ENCODE assay signal across 13 mouse cellular contexts in the genomic region with DNA sequence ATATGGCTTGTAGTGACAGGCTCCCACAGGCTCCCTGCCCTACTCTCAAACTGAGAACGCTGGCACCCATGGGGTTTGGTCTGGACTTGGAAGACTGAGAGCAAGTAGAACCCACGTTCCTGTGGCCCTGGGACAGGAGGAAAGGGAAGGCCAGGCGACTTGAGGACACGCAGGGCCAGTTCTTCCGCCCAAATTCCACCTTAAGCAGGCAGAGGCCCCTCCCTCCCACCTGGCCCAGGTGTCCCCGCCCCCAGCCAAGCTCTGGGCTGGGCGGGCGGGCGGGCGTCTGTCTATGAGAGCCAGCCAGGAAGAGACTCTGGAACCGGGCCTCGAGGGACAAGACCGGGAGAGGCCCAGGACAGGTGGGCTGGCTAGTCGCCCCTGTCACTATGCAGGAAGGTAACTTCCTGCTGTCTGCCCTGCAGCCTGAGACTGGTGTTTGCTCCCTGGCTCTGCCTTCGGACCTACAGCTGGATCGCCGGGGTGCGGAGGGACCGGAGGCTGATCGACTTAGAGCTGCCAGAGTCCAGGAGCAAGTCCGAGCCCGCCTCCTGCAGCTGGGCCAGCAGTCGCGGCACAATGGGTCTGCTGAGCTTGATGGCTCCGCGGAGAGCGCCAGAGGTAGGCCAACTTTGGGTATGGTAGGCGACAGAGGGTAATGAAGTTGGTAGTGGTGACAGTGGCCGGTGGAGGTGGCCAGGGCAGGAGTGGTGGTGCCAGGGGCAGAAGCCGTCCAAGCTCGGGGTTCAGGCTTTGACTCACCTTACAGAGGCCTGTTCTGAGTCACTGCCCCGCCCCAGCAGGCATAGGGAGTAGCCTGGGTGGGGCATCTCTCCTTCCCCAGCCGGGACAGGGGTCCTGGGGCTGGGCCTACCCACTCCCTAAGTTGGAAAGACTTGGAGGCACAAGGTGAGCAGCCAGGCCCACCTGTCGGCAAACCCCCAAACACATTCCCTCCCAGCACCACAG. TPM values are rescaled to one million over a fixed set of nuclear protein-coding genes. Genes with fewer than 3 reads are reported as not detected.
A peak's percentile ranks its signal among the peaks of the same experiment; 100 is the strongest.
DNase-seq lines count a peak whose midpoint lies in the region; ATAC-seq and TF ChIP-seq lines count a peak whose summit lies in the region.
"Had no signal": no experiment of that assay in that cellular context is flagged by ENCODE, and none has a peak within 500 bp of the region (broad histone marks: within the 10 kb centered on the region; RNA-seq: fewer than 3 reads in every experiment).

No protein-coding gene starts in this region.

- no peak for DNase-seq in heart, postnatal 10 days
- DNase-seq in T-cell, adult 2 months (ENCODE audit: low spot score), result no peak
- DNase-seq in layer of hippocampus, postnatal 10 days (ENCODE audit: low spot score in 2 of 2), result no peak
- DNase-seq: cerebellum, adult 9-11 months; gastrocnemius, postnatal 10 days; layer of hippocampus, adult 9-11 months; thymus, postnatal 25 days had no signal

- H3K4me3 ChIP-seq in heart, embryonic 15.5 days, result peak overlapping the region; percentile 27; the same call in 1 of the 2 replicates
- H3K4me3 ChIP-seq in intestine, postnatal 0 days (ENCODE audit: low read depth, low read length), result peak overlapping the region; percentile 49
- H3K4me3 ChIP-seq in limb, embryonic 15.5 days, result peak overlapping the region; percentile 35
- peak overlapping the region; percentile 51 for H3K4me3 ChIP-seq in stomach, embryonic 16.5 days (replicated peaks; ENCODE audit: low read length)
- no peak overlapping the region for H3K4me3 ChIP-seq in hindbrain, embryonic 13.5 days

- WGBS in heart, embryonic 15.5 days, result 27% methylated on average over 34 of the region's 34 CpGs
- WGBS in intestine, postnatal 0 days, result 18% methylated on average over 32 of the region's 34 CpGs
- WGBS in limb, embryonic 15.5 days, result 26% methylated on average over 32 of the region's 34 CpGs
- 25% methylated on average over 34 of the region's 34 CpGs for WGBS in stomach, embryonic 16.5 days
- WGBS in hindbrain, embryonic 13.5 days, result 32% methylated on average over 34 of the region's 34 CpGs

- H3K4me1 ChIP-seq in heart, embryonic 15.5 days (replicated peaks), result no peaks in the 10 kb centered on the region
- no peaks in the 10 kb centered on the region for H3K4me1 ChIP-seq in intestine, postnatal 0 days (replicated peaks; ENCODE audit: control insufficient read depth, insufficient read depth, low read length)
- peaks cover 9% of the 10 kb centered on the region; the same call in 1 of the 2 replicates for H3K4me1 ChIP-seq in limb, embryonic 15.5 days
- H3K4me1 ChIP-seq in stomach, embryonic 16.5 days (ENCODE audit: control insufficient read depth, insufficient read depth, low read length), result no peaks in the 10 kb centered on the region
- H3K4me1 ChIP-seq in hindbrain, embryonic 13.5 days (replicated peaks), result no peaks in the 10 kb centered on the region

- H3K27me3 ChIP-seq in heart, embryonic 15.5 days, result peaks cover 54% of the 10 kb centered on the region
- no peaks in the 10 kb centered on the region for H3K27me3 ChIP-seq in intestine, postnatal 0 days (replicated peaks; ENCODE audit: control insufficient read depth, insufficient read depth, low read length)
- H3K27me3 ChIP-seq in limb, embryonic 15.5 days, result peaks cover 7% of the 10 kb centered on the region; the same call in 1 of the 2 replicates
- H3K27me3 ChIP-seq in stomach, embryonic 16.5 days (ENCODE audit: control insufficient read depth, insufficient read depth, low read length), result no peaks in the 10 kb centered on the region
- peaks cover 19% of the 10 kb centered on the region for H3K27me3 ChIP-seq in hindbrain, embryonic 13.5 days

- no peak for TF ChIP-seq CTCF in intestine, postnatal 0 days (IDR thresholded peaks at IDR 0.05; ENCODE audit: low read depth)

- H3K36me3 ChIP-seq in heart, embryonic 15.5 days, result no peaks in the 10 kb centered on the region
- peaks cover 19% of the 10 kb centered on the region; the same call in 1 of the 2 replicates for H3K36me3 ChIP-seq in intestine, postnatal 0 days (ENCODE audit: control insufficient read depth, insufficient read depth)
- 0 out of 2 replicates have a peak, but pooled peaks cover 6% of the 10 kb centered on the region for H3K36me3 ChIP-seq in limb, embryonic 15.5 days
- 0 out of 2 replicates have a peak, but pooled peaks cover 4% of the 10 kb centered on the region for H3K36me3 ChIP-seq in stomach, embryonic 16.5 days (ENCODE audit: control insufficient read depth, insufficient read depth, low read length)
- H3K36me3 ChIP-seq in hindbrain, embryonic 13.5 days, result no peaks in the 10 kb centered on the region

- H3K9me3 ChIP-seq in heart, embryonic 15.5 days (replicated peaks), result no peaks in the 10 kb centered on the region
- no peaks in the 10 kb centered on the region for H3K9me3 ChIP-seq in intestine, postnatal 0 days (ENCODE audit: control insufficient read depth)
- H3K9me3 ChIP-seq in limb, embryonic 15.5 days, result no peaks in the 10 kb centered on the region
- H3K9me3 ChIP-seq in stomach, embryonic 16.5 days (replicated peaks; ENCODE audit: control insufficient read depth, low read length), result no peaks in the 10 kb centered on the region
- H3K9me3 ChIP-seq in hindbrain, embryonic 13.5 days, result no peaks in the 10 kb centered on the region

- intact Hi-C loops in heart, postnatal 10 days (cut with DNase I), result no loop called here

- no peak overlapping the region for H3K4me2 ChIP-seq in heart, embryonic 15.5 days
- H3K4me2 ChIP-seq in intestine, postnatal 0 days (replicated peaks; ENCODE audit: low read depth), result peak overlapping the region; percentile 68
- peak overlapping the region; percentile 27 for H3K4me2 ChIP-seq in limb, embryonic 15.5 days
- peak overlapping the region; percentile 50 for H3K4me2 ChIP-seq in stomach, embryonic 16.5 days (ENCODE audit: low read depth, low read length)
- H3K4me2 ChIP-seq in hindbrain, embryonic 13.5 days, result no peak overlapping the region
- H3K4me2 ChIP-seq: midbrain, embryonic 11.5 days had no signal

- no peak overlapping the region for H3K9ac ChIP-seq in heart, embryonic 15.5 days
- H3K9ac ChIP-seq in intestine, postnatal 0 days (ENCODE audit: low read depth, low read length), result peak overlapping the region; percentile 68
- H3K9ac ChIP-seq in limb, embryonic 15.5 days, result peak overlapping the region; percentile 35
- peak overlapping the region; percentile 78 for H3K9ac ChIP-seq in stomach, embryonic 16.5 days (ENCODE audit: low read length)
- H3K9ac ChIP-seq in hindbrain, embryonic 13.5 days, result no peak overlapping the region

- no peak overlapping the region for H3K27ac ChIP-seq in heart, embryonic 15.5 days
- peak overlapping the region; percentile 90 for H3K27ac ChIP-seq in intestine, postnatal 0 days (ENCODE audit: low read depth, low read length)
- peak overlapping the region; percentile 66 for H3K27ac ChIP-seq in limb, embryonic 15.5 days
- peak overlapping the region; percentile 91 for H3K27ac ChIP-seq in stomach, embryonic 16.5 days (ENCODE audit: low read length)
- H3K27ac ChIP-seq in hindbrain, embryonic 13.5 days, result no peak overlapping the region

- ATAC-seq in heart, embryonic 15.5 days (replicated peaks; ENCODE audit: insufficient number of reproducible peaks, insufficient read depth, low FRiP score, low read depth), result no peak
- peak; percentile 91 for ATAC-seq in intestine, postnatal 0 days
- ATAC-seq in limb, embryonic 15.5 days (ENCODE audit: insufficient number of reproducible peaks, low FRiP score, low TSS enrichment, low read depth), result no peak
- ATAC-seq in stomach, embryonic 16.5 days (ENCODE audit: insufficient read depth, low FRiP score), result peak; percentile 82
- ATAC-seq in hindbrain, embryonic 13.5 days (ENCODE audit: low FRiP score), result no peak

RNA-seq across cellular contexts. Expression of a gene that starts 1.7 kb away (rescaled TPM):
- 0.97 and 5.9 TPM in 2 replicates for polyA plus RNA-seq in heart, embryonic 15.5 days (2015; fragmentation: Nextera tagmentation; extraction: Ambion mirVana)
- total RNA-seq in heart, postnatal 10 days (2021), result under 1 TPM in 1 of 2 experiments, not detected in 1; 0.24 TPM
- polyA plus RNA-seq in intestine, postnatal 0 days (2015; fragmentation: Nextera tagmentation; extraction: Ambion mirVana), result 35.3 and 38.6 TPM in 2 replicates
- polyA plus RNA-seq in limb, embryonic 15.5 days (2015; fragmentation: Nextera tagmentation; extraction: Ambion mirVana), result 150 and 151 TPM in 2 replicates
- 74.2 and 103 TPM in 2 replicates for polyA plus RNA-seq in stomach, embryonic 16.5 days (2015; fragmentation: Nextera tagmentation; extraction: Ambion mirVana)
- polyA plus RNA-seq in hindbrain, embryonic 13.5 days (2015; fragmentation: Nextera tagmentation; extraction: Ambion mirVana), result 0.27 and 0.32 TPM in 2 replicates
- not detected for total RNA-seq in layer of hippocampus, postnatal 10 days (2021)
- total RNA-seq: gastrocnemius, postnatal 10 days had no signal

RNA-seq across cellular contexts. Expression of a gene that starts 18.9 kb away (rescaled TPM):
- polyA plus RNA-seq in heart, embryonic 15.5 days (2015; fragmentation: Nextera tagmentation; extraction: Ambion mirVana), result 1.0 and 2.0 TPM in 2 replicates
- under 1 TPM in 1 of 2 experiments, not detected in 1; 0.22 TPM for total RNA-seq in heart, postnatal 10 days (2021)
- polyA plus RNA-seq in intestine, postnatal 0 days (2015; fragmentation: Nextera tagmentation; extraction: Ambion mirVana), result 1.9 and 2.9 TPM in 2 replicates
- polyA plus RNA-seq in limb, embryonic 15.5 days (2015; fragmentation: Nextera tagmentation; extraction: Ambion mirVana), result 9.9 and 12.1 TPM in 2 replicates
- polyA plus RNA-seq in stomach, embryonic 16.5 days (2015; fragmentation: Nextera tagmentation; extraction: Ambion mirVana), result 4.9 and 5.1 TPM in 2 replicates
- 44.8 and 47.2 TPM in 2 replicates for polyA plus RNA-seq in hindbrain, embryonic 13.5 days (2015; fragmentation: Nextera tagmentation; extraction: Ambion mirVana)
- 100 to 1,000 TPM; 103 to 123 TPM for total RNA-seq in layer of hippocampus, postnatal 10 days (2021)

RNA-seq across cellular contexts. Expression of a gene that starts 20.6 kb away (rescaled TPM):
- 3.6 and 5.6 TPM in 2 replicates for polyA plus RNA-seq in heart, embryonic 15.5 days (2015; fragmentation: Nextera tagmentation; extraction: Ambion mirVana)
- total RNA-seq in heart, postnatal 10 days (2021), result 1 to 10 TPM; 6.7 to 8.2 TPM
- polyA plus RNA-seq in intestine, postnatal 0 days (2015; fragmentation: Nextera tagmentation; extraction: Ambion mirVana), result 42.1 and 43.2 TPM in 2 replicates
- polyA plus RNA-seq in limb, embryonic 15.5 days (2015; fragmentation: Nextera tagmentation; extraction: Ambion mirVana), result 3.3 and 3.8 TPM in 2 replicates
- 14.1 and 14.7 TPM in 2 replicates for polyA plus RNA-seq in stomach, embryonic 16.5 days (2015; fragmentation: Nextera tagmentation; extraction: Ambion mirVana)
- polyA plus RNA-seq in hindbrain, embryonic 13.5 days (2015; fragmentation: Nextera tagmentation; extraction: Ambion mirVana), result 1.7 and 2.9 TPM in 2 replicates
- 1 to 10 TPM; 2.1 to 2.5 TPM for total RNA-seq in layer of hippocampus, postnatal 10 days (2021)

RNA-seq across cellular contexts. Expression of a gene that starts 37.8 kb away (rescaled TPM):
- 0.16 and 0.82 TPM in 2 replicates for polyA plus RNA-seq in heart, embryonic 15.5 days (2015; fragmentation: Nextera tagmentation; extraction: Ambion mirVana)
- total RNA-seq in heart, postnatal 10 days (2021), result under 1 TPM; 0.10 to 0.14 TPM
- polyA plus RNA-seq in intestine, postnatal 0 days (2015; fragmentation: Nextera tagmentation; extraction: Ambion mirVana), result 46.8 and 50.1 TPM in 2 replicates
- polyA plus RNA-seq in limb, embryonic 15.5 days (2015; fragmentation: Nextera tagmentation; extraction: Ambion mirVana), result 23.4 and 24.1 TPM in 2 replicates
- polyA plus RNA-seq in stomach, embryonic 16.5 days (2015; fragmentation: Nextera tagmentation; extraction: Ambion mirVana), result 22.5 and 26.2 TPM in 2 replicates
- polyA plus RNA-seq in hindbrain, embryonic 13.5 days (2015; fragmentation: Nextera tagmentation; extraction: Ambion mirVana), result 0.09 TPM in 1 of 2 replicates, not detected in the other
- total RNA-seq in layer of hippocampus, postnatal 10 days (2021), result not detected
- total RNA-seq: gastrocnemius, postnatal 10 days had no signal

RNA-seq across cellular contexts. Expression of a gene that starts 42.4 kb away (rescaled TPM):
- 51.9 and 56.5 TPM in 2 replicates for polyA plus RNA-seq in heart, embryonic 15.5 days (2015; fragmentation: Nextera tagmentation; extraction: Ambion mirVana)
- total RNA-seq in heart, postnatal 10 days (2021), result 10 to 100 TPM; 37.4 to 45.9 TPM
- polyA plus RNA-seq in intestine, postnatal 0 days (2015; fragmentation: Nextera tagmentation; extraction: Ambion mirVana), result 36.6 and 37.7 TPM in 2 replicates
- 69.4 and 70.0 TPM in 2 replicates for polyA plus RNA-seq in limb, embryonic 15.5 days (2015; fragmentation: Nextera tagmentation; extraction: Ambion mirVana)
- polyA plus RNA-seq in stomach, embryonic 16.5 days (2015; fragmentation: Nextera tagmentation; extraction: Ambion mirVana), result 56.0 and 59.4 TPM in 2 replicates
- 79.8 and 83.6 TPM in 2 replicates for polyA plus RNA-seq in hindbrain, embryonic 13.5 days (2015; fragmentation: Nextera tagmentation; extraction: Ambion mirVana)
- total RNA-seq in layer of hippocampus, postnatal 10 days (2021), result 10 to 100 TPM; 47.9 to 68.4 TPM

Comparison
In these comparisons a context has a peak if more than half of its experiments do, and no peak if none do; other contexts are left out.
1. ATAC-seq: peak in intestine, postnatal 0 days (single experiment) and stomach, embryonic 16.5 days (single experiment); none in heart, embryonic 15.5 days (single experiment), limb, embryonic 15.5 days (single experiment) and hindbrain, embryonic 13.5 days (single experiment).
2. H3K27ac ChIP-seq: peak in intestine, postnatal 0 days (single experiment), limb, embryonic 15.5 days (single experiment) and stomach, embryonic 16.5 days (single experiment); none in heart, embryonic 15.5 days (single experiment) and hindbrain, embryonic 13.5 days (single experiment).
3. H3K4me2 ChIP-seq: peak in intestine, postnatal 0 days (single experiment), limb, embryonic 15.5 days (single experiment) and stomach, embryonic 16.5 days (single experiment); none in heart, embryonic 15.5 days (single experiment) and hindbrain, embryonic 13.5 days (single experiment).
4. H3K9ac ChIP-seq: peak in intestine, postnatal 0 days (single experiment), limb, embryonic 15.5 days (single experiment) and stomach, embryonic 16.5 days (single experiment); none in heart, embryonic 15.5 days (single experiment) and hindbrain, embryonic 13.5 days (single experiment).